Mouse (Mus musculus) liver, adult (tissue): ENCODE data around the gene Tomm40l.
A peak's percentile ranks its signal among the peaks of the same experiment; 100 is the strongest.

Experiments used
- GATA4 ChIP-seq: IDR thresholded peaks from 2 replicates; pipeline ENCODE4 v1.6.1; 2014; ENCODE audit warnings: mild to moderate bottlenecking, low read length; ENCODE audit not compliant: insufficient replicate concordance

The Tomm40l gene

GRCm38 (mm10) chr1:171169913-171170312, 52.4 kb downstream of the Tomm40l start:
- TF ChIP-seq GATA4: peak; percentile 30; the same call in 1 of the 2 replicates

DNA sequence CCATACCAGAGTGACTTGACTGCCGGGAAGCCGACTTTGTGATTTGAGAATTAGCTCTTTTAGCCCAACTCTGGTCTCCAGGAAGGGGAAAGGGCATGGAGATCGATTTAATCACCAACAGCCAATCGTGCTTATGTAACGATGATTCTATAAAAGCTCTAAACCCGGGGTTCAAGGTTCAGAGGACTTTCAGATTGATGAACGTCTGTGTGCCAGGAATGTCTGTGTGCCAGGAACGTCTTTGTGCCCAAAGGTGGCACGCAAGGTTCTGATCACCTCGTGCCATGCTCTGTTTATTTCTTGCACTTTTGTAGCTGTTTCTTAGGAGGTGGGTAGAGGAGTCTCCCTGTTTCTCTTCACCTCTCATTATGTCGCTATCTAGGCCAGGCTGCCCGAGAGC, 53.4 kb downstream of the Tomm40l start:
- peak; percentile 17; the same call in 1 of the 2 replicates for TF ChIP-seq GATA4
